8 mouse cellular contexts compared by ENCODE assay signal in the genomic region with DNA sequence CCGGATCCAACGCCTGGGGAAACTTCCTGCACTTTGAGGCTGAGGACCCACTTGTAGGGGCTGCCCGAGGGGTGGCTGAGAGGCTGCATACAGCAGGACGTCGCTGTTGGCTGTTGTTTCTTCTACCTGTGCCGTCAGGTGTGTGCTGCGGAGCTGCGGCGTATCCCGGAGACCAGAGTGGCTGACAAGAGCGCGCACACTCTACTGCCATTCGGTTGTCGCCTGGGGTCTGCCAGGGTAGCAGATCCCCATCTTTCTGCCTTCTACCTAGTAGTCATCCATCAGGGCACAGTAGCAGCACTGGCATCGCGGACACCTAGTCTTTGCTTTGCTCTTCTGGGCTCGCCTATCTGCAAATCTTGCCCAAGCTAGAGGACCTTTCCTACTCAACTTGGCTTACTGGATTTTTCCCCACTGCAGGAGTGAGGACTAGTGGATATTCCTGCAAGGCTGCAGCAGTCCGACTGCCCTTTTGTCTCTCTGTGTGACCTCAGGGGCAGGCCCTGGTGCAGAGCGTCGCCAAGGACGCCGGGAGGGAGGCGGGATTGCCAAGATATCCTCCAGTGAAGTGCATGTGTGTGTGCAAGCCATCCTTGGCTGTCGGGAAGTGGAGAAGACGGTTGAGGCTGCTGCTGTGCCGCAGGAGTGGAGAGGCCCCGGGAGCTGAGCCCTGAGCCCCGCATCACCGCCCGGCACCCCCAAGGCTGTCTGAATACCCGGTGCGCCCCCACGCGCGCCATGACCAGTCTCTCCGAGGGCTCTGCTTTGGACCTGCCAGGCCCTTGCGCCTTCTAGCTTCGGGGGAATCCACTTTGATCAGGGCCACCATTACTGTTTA. TPM values are rescaled to one million over a fixed set of nuclear protein-coding genes. Genes with fewer than 3 reads are reported as not detected.
DNase-seq lines count a peak whose midpoint lies in the region; ATAC-seq and TF ChIP-seq lines count a peak whose summit lies in the region.

No protein-coding gene starts in this region.

- H3K27me3 ChIP-seq in forebrain, embryonic 14.5 days (replicated peaks; ENCODE audit: control insufficient read depth, insufficient read depth, low read length) = 0 out of 2 replicates have a peak, but pooled peaks cover 3% of the 10 kb centered on the region
- no peaks in the 10 kb centered on the region for H3K27me3 ChIP-seq in hindbrain, embryonic 16.5 days (replicated peaks; ENCODE audit: control insufficient read depth, insufficient read depth, low read length)
- H3K27me3 ChIP-seq in limb, embryonic 15.5 days = peaks cover 22% of the 10 kb centered on the region
- no peaks in the 10 kb centered on the region for H3K27me3 ChIP-seq in myocyte (ENCODE audit: control insufficient read depth, insufficient read depth, insufficient read length)

- H3K9me3 ChIP-seq in forebrain, embryonic 14.5 days (replicated peaks; ENCODE audit: control insufficient read depth, low read length) = no peaks in the 10 kb centered on the region
- H3K9me3 ChIP-seq in hindbrain, embryonic 16.5 days (ENCODE audit: control insufficient read depth, low read length) = no peaks in the 10 kb centered on the region
- no peaks in the 10 kb centered on the region for H3K9me3 ChIP-seq in limb, embryonic 15.5 days

- DNase-seq in adrenal gland, adult 8-10 months = peak; percentile 11
- no peak for DNase-seq in adrenal gland, adult 18-20 months (ENCODE audit: low spot score in 2 of 2)
- DNase-seq in R1 (ENCODE audit: low read depth, low spot score) = peak; percentile 39
- peak; percentile 49 for DNase-seq in forebrain, embryonic 14.5 days (ENCODE audit: low spot score)

- H3K4me3 ChIP-seq in forebrain, embryonic 14.5 days (ENCODE audit: low read depth, low read length) = peak overlapping the region; percentile 63
- peak overlapping the region; percentile 74 for H3K4me3 ChIP-seq in hindbrain, embryonic 16.5 days (ENCODE audit: low read length)
- H3K4me3 ChIP-seq in limb, embryonic 15.5 days = peak overlapping the region; percentile 65
- H3K4me3 ChIP-seq in myocyte = peak overlapping the region; percentile 67

- no peaks in the 10 kb centered on the region for H3K79me2 ChIP-seq in myocyte (ENCODE audit: control insufficient read depth, insufficient read depth)

- H3K36me3 ChIP-seq in forebrain, embryonic 14.5 days (ENCODE audit: control insufficient read depth, insufficient read depth, low read length) = no peaks in the 10 kb centered on the region
- H3K36me3 ChIP-seq in hindbrain, embryonic 16.5 days (ENCODE audit: control insufficient read depth, insufficient read depth, low read length) = no peaks in the 10 kb centered on the region
- no peaks in the 10 kb centered on the region for H3K36me3 ChIP-seq in limb, embryonic 15.5 days
- H3K36me3 ChIP-seq in myocyte (ENCODE audit: control insufficient read depth, insufficient read depth) = no peaks in the 10 kb centered on the region

- H3K4me2 ChIP-seq in forebrain, embryonic 14.5 days (ENCODE audit: low read length) = peak overlapping the region; percentile 96
- H3K4me2 ChIP-seq in hindbrain, embryonic 16.5 days (ENCODE audit: low read length) = peak overlapping the region; percentile 88
- H3K4me2 ChIP-seq in limb, embryonic 15.5 days = peak overlapping the region; percentile 94
- H3K4me2 ChIP-seq in myocyte (ENCODE audit: low read depth) = peak overlapping the region; percentile 90

- peaks cover 13% of the 10 kb centered on the region; the same call in 1 of the 2 replicates for H3K4me1 ChIP-seq in forebrain, embryonic 14.5 days (ENCODE audit: control insufficient read depth, insufficient read depth, low read length)
- peaks cover 13% of the 10 kb centered on the region for H3K4me1 ChIP-seq in hindbrain, embryonic 16.5 days (ENCODE audit: control insufficient read depth, insufficient read depth, low read depth, low read length)
- H3K4me1 ChIP-seq in limb, embryonic 15.5 days = peaks cover 28% of the 10 kb centered on the region

- under 1% methylated on average over 38 of the region's 38 CpGs for WGBS in forebrain, embryonic 14.5 days
- 1% methylated on average over 37 of the region's 38 CpGs for WGBS in hindbrain, embryonic 16.5 days
- under 1% methylated on average over 38 of the region's 38 CpGs for WGBS in limb, embryonic 15.5 days

- ATAC-seq in forebrain, embryonic 14.5 days = peak; percentile 6
- ATAC-seq in hindbrain, embryonic 16.5 days = peak; percentile 22
- ATAC-seq in limb, embryonic 15.5 days (ENCODE audit: insufficient number of reproducible peaks, low FRiP score, low TSS enrichment, low read depth) = no peak
- no peak for ATAC-seq in CD4-positive, CD25-positive, alpha-beta regulatory T cell, adult 4 months

- H3K9ac ChIP-seq in forebrain, embryonic 14.5 days (ENCODE audit: low read length) = peak overlapping the region; percentile 75
- H3K9ac ChIP-seq in hindbrain, embryonic 16.5 days (ENCODE audit: low read depth, low read length) = peak overlapping the region; percentile 83
- H3K9ac ChIP-seq in limb, embryonic 15.5 days = peak overlapping the region; percentile 55; the same call in 1 of the 2 replicates

- no peak for TF ChIP-seq POLR2A in myocyte (IDR thresholded peaks at IDR 0.05; ENCODE audit: insufficient read length, low read depth)

- H3K27ac ChIP-seq in forebrain, embryonic 14.5 days (ENCODE audit: low read depth, low read length) = peak overlapping the region; percentile 74; the same call in 1 of the 2 replicates
- H3K27ac ChIP-seq in hindbrain, embryonic 16.5 days (ENCODE audit: low read depth, low read length) = peak overlapping the region; percentile 9
- no peak overlapping the region for H3K27ac ChIP-seq in limb, embryonic 15.5 days

- peak overlapping the region; percentile 16 for H3ac ChIP-seq in myocyte (ENCODE audit: control insufficient read depth, insufficient read length)

TF ChIP-seq in myocyte, 11 proteins besides CTCF, POLR2A, EP300 and RAD21:
- no peak for TF ChIP-seq POLR2AphosphoS2 (IDR thresholded peaks at IDR 0.05; ENCODE audit: insufficient read length, low read depth)
- TF ChIP-seq TCF12 (IDR thresholded peaks at IDR 0.05; ENCODE audit: insufficient read depth, poor library complexity, severe bottlenecking) = no peak
- TF ChIP-seq CEBPB (IDR thresholded peaks at IDR 0.05; ENCODE audit: insufficient read depth, poor library complexity, severe bottlenecking) = no peak
- TF ChIP-seq MYOD1 (IDR thresholded peaks at IDR 0.05; ENCODE audit: control insufficient read depth in 1 of 3, insufficient read length in 2 of 3, low read depth in 2 of 3) = no peak
- TF ChIP-seq MYOG (IDR thresholded peaks at IDR 0.05; ENCODE audit: control insufficient read depth in 1 of 3, insufficient read depth in 1 of 3, insufficient read length in 2 of 3, low read depth in 2 of 3) = no peak
- no peak for TF ChIP-seq USF1 (IDR thresholded peaks at IDR 0.05; ENCODE audit: low read depth)
- TF ChIP-seq REST (IDR thresholded peaks at IDR 0.05; ENCODE audit: insufficient read depth, insufficient read length) = no peak
- TF ChIP-seq TCF3 (IDR thresholded peaks at IDR 0.05; ENCODE audit: insufficient read length, low read depth) = no peak
- no peak for TF ChIP-seq SRF (IDR thresholded peaks at IDR 0.05; ENCODE audit: control insufficient read depth, insufficient read length, low read depth)
- no peak for TF ChIP-seq E2F4 (IDR thresholded peaks at IDR 0.05; ENCODE audit: insufficient read depth)
TF ChIP-seq in myocyte: peak in this region for 0.

RNA-seq across cellular contexts. Expression of a gene that starts 1.0 kb away (rescaled TPM):
- total RNA-seq in adrenal gland, adult 8-10 months (2022) = 10 to 100 TPM; 13.0 to 18.6 (median 15.4) TPM
- 10 to 100 TPM in 1 of 2 experiments, 1 to 10 TPM in 1; 9.4 to 16.0 TPM for total RNA-seq in adrenal gland, adult 18-20 months (2021)
- polyA plus RNA-seq in forebrain, embryonic 14.5 days (2014; fragmentation: Nextera tagmentation; extraction: Ambion mirVana) = 10.0 and 11.3 TPM in 2 replicates
- 17.8 and 21.9 TPM in 2 replicates for polyA plus RNA-seq in hindbrain, embryonic 16.5 days (2015; fragmentation: Nextera tagmentation; extraction: Ambion mirVana)
- polyA plus RNA-seq in limb, embryonic 15.5 days (2015; fragmentation: Nextera tagmentation; extraction: Ambion mirVana) = 18.1 and 21.0 TPM in 2 replicates
- 4.8 TPM for polyA plus RNA-seq in myocyte (2012; fragmentation: generic; extraction: Trizol)
- under 1 TPM in 1 of 2 experiments, not detected in 1; 0.31 TPM for polyA plus RNA-seq in CD4-positive, CD25-positive, alpha-beta regulatory T cell, adult 4 months (2017; shearing (Covaris generic))

Comparison
In these comparisons a context has a peak if more than half of its experiments do, and no peak if none do; other contexts are left out.
1. DNase-seq: peak in adrenal gland, adult 8-10 months (single experiment), R1 (single experiment) and forebrain, embryonic 14.5 days (single experiment); none in adrenal gland, adult 18-20 months (0 of 2).
2. ATAC-seq: peak in forebrain, embryonic 14.5 days (single experiment) and hindbrain, embryonic 16.5 days (single experiment); none in limb, embryonic 15.5 days (single experiment) and CD4-positive, CD25-positive, alpha-beta regulatory T cell, adult 4 months (single experiment).
3. Peak in every context shown above with its lines, with median percentiles within 50 percentile points of each other: H3K4me2 ChIP-seq, H3K4me3 ChIP-seq and H3K9ac ChIP-seq.